Mouse (Mus musculus) left cerebral cortex, postnatal 14 days (tissue): ENCODE results near the gene Stk11. TPM values are rescaled to one million over a fixed set of nuclear protein-coding genes. Genes with fewer than 3 reads are reported as not detected.

Experiments
- DNase-seq, 2 experiments: peaks; one replicate each; pipeline ENCODE4 v3.0.0; 2021 to 2022; ENCODE audit warnings: low spot score in 2 of 2, mixed read lengths in 1 of 2
- intact Hi-C: fragments of 180-260 bp; cut with DNase I; formaldehyde crosslinking; loops from one replicate; pipeline ENCODE4 v1.15.1; 2025
- total RNA-seq, 2 experiments: library from RNA; stranded (reverse); gene quantifications; 2 replicates each; pipeline ENCODE4 v1.2.3; 2021

Stk11 gene
- total RNA-seq, 2 experiments from 2014 or later, result 86.2 to 90.8 TPM

- peak in 1 of 2 experiments; percentile 76 for DNase-seq
- intact Hi-C loops, result no loop called here
These were observed 35.8 kb downstream of the Stk11 start for GRCm38 (mm10) chr10:80151211-80152034.

- intact Hi-C loops, result no loop called here
- peak in 1 of 2 experiments; percentile 45 for DNase-seq
These were observed 36.7 kb downstream of the Stk11 start for GRCm38 (mm10) chr10:80152071-80152872.

- intact Hi-C loops, result no loop called here
- peak in 1 of 2 experiments; percentile 36 for DNase-seq
These were observed 37.3 kb downstream of the Stk11 start for GRCm38 (mm10) chr10:80152873-80153260.

GRCm38 (mm10) chr10:80153713-80154112 lies 38.1 kb downstream of the Stk11 start:
- no peak for DNase-seq
- intact Hi-C loops, result no loop called here

DNA sequence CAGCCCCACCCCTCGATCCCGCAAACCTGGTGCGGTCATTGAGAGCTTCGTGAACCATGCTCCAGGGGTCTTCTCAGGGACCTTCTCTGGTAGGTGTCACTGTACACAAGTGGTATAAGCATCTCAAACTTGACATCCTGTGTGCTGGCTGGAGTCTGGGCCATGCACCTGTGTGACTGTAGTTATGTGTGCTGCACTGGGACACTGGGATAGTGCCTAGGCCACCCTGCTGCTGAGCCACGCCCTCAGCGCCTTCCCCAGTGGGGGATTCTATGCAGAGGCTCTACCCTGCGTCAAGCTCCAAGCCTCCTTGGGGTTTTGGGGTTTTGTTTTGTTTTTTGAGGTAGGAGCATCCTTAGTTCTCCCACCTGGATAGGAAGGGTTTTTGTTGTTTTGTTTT lies 38.8 kb downstream of the Stk11 start:
- intact Hi-C loops, result no loop called here
- no peak for DNase-seq

DNA sequence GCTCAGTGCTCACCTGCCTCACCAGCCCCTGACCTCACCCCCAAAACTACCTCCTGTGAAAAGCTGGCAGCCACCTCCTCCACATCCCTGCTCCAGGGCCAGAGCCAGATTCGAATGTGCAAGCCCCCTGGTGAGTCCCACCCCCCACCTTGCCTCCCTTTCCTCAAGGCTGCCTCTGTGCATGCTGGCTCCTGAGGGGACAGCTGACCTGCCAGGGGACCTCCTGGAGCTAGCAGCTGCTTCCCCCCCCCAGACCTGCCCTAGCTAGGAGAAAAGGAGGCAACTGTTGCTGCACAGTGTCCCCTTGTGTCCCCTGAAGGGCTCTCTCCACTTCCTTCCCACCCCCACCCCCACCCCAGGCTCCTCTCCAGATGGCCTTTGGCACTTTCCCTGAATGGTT lies 39.7 kb downstream of the Stk11 start:
- intact Hi-C loops, result no loop called here
- no peak for DNase-seq

DNA sequence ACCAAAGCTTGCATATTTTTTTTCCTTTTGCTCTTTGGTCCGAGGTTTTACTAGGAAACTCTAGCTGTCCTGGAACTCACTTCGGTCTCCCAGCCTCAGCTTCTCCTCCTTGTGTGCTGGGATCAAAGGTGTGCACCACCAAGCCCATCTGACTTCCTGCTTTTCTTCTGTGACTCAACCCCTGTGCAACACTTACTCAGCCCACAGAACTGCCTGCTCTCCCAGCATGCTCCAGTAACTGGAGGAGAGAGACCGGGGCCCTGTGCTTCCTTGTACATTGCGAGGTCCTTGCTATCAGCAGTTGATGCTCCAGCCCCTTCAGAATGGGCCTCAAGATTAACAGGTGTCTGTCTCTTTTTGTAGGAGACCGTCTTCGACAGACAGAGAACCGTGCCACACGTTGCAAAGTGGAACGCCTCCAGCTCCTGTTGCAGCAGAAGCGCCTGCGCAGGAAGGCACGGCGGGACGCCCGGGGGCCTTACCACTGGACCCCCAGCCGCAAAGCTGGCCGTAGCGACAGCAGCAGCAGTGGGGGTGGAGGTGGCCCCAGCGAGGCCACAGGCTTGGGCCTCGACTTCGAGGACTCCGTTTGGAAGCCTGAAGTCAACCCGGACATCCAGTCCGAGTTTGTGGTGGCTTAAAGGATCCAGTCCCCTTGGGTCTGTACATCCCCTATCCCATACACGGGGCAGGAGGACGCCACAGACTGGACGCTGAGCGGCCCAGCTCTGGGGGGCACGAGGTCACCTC lies 40.6 kb downstream of the Stk11 start:
- intact Hi-C loops, result no loop called here
- DNase-seq, result no peak

GRCm38 (mm10) chr10:80156752-80157053 lies 41.1 kb downstream of the Stk11 start:
- intact Hi-C loops, result no loop called here
- DNase-seq, result no peak

DNA sequence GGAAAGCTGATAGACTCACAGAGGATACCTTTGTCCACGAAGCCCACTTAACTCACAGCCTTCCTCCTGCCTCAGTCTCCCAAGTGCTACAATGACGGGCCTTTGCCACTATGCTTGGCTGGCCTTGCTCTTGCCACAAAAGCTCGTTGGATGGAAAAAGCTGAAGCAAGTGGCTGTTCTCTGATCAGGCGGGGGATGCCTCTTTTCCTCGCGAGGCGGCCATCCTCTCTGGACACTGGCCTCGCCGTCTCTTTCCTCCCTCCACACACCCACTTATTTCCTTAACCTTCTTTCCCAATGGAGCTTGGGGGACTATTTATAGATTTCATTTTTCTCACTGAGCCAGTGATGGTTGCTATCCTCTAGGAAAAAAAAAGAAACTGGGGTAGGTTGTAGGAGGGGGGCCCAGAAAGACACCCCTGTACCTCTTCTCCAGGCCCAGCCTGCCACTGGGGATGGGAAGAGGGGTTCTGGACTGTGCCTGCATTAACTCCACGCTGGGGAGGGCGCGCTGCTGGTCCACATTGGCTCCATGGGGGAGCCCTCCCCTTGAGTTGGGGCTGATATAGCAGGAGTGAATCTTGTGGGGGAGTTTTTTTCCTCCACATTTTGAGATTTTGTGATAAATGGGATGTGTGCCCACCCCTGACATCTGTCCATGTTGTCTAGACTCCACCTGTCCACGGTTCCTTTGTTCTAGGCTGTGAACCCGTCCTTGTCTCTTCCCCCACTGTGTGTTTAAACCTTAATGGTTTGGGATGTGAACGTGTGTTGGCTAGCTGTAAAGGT lies 41.7 kb downstream of the Stk11 start:
- intact Hi-C loops, result no loop called here
- no peak for DNase-seq

DNA sequence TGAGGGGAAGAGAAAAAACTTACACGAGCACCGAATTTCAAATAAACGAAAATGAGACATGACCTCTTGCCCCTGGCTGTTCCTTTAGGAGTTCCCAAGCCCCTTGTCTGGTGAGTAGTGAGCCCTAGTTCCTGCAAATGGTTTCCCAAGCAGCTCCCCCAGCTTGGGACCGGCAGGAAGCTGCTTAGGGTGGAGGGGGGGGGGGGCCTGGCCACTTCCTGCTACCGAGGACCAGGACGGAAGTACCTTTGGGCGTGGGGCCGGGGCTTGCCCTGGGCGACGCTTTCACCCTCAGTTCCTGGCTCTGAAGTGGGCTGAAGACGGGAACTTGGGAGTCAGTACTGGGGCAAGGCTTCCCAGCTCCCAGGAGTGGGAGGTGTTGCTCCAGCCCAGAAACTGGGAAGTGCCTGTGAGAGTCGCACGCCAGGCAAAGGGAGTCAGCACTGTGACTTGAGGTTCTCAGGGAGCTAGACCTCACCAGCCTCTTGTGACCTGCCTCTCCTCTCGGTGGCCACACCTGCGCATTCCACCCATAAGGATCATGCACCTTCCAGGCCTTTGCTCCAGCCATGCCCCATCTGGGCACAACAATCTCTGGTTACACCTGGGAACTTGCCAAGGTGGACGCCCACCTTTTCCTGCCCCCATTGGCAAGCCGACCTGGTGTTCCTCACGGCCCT lies 42.8 kb downstream of the Stk11 start:
- DNase-seq, result no peak
- intact Hi-C loops, result no loop called here

GRCm38 (mm10) chr10:80159021-80159560 lies 43.5 kb downstream of the Stk11 start:
- intact Hi-C loops, result no loop called here

DNA sequence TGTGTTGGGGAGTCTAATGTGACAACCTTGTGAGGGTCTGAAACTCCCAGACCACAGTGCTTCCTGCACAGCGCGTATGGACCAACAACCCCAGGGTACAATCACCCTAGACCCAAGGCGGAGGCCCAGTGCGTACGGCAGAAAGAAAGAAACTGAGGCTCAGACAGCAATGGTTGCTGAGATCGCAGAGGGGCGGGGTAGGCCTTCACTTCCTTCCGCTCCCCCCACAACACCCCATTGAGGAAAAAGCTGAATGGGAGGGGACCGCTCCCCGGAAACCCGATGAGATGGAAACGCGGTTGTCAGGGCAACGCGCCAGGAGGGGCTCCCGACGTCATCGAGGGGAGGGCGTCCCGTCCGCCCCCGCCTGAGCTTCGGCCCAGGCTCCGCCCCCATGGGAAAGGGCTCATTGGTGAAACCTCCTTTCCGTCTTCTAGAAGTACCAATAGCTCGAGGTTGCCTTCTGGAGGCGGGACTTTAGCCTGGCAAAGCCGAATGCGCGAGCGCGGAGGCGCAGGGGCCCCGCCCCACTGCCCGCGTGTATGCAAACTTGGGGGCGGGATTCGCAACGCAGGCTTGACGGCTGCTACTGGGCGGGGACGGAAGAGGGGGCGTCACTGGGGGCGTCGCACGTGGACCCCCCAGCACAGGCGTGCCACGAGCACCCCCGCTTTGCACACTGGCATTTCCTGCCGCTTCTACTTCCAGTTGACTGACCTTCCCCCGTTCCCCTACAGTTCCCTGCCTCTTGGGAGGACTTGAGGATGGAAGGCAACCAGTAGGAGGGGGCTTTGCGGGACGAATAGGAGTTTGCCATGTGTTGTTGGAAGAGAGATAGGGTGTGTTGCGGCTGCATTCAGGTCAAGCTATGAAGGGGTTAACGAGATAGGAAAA lies 44.2 kb downstream of the Stk11 start:
- intact Hi-C loops, result no loop called here
- peak; percentile 99 for DNase-seq

More at GRCm38 (mm10) chr10:80159021-80159560, 43.5 kb downstream of the Stk11 start:
- peak in 1 of 2 experiments; percentile 54 for DNase-seq

DNA sequence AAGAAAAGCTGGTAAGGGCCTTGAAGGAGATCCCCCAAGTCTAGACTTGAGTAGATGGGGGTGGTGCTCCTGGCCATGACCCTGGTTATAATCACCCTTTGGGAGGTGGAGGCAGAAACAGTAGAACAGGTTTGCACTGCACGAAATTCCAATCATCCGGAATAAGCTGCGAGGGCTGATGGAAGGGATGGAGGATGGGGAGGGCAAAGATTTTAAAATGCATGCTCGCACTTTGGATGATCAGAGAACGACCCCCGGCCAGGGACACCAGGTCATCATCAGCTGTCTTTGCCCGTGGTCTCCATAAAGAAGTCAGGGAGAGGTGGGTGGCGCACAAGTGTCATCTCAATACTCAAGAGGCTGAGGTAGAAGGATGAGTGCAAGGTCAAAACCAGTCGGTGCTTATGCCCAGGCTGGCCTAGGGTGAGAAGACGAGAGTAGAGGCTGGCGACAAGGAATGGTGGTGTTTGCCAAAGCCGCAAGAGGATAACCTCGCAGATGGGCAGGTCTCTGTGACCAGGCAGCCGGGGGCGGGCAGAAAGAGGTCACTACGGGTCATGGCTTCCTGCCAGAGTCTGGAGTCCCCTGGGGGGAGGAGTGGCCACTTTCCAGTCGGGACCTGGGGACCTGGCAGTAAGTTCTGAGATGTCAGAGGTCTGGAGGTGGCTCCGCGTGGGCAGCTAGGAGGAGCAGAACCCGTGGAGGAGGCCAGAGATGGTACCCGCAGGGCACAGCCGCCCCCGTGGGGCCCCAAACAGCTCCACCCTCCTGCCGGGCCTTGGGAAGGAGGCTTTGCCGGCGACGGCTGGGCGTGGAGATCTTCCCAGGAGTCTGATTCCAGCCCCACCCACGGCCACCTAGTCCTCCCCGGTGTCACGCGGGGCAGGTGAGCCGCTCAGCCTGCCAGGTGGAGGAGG lies 45.1 kb downstream of the Stk11 start:
- intact Hi-C loops, result no loop called here
- peak in 1 of 2 experiments; percentile 51 for DNase-seq

- intact Hi-C loops, result no loop called here
- DNase-seq, result no peak
These were observed 46.1 kb downstream of the Stk11 start for GRCm38 (mm10) chr10:80161522-80162242.

DNA sequence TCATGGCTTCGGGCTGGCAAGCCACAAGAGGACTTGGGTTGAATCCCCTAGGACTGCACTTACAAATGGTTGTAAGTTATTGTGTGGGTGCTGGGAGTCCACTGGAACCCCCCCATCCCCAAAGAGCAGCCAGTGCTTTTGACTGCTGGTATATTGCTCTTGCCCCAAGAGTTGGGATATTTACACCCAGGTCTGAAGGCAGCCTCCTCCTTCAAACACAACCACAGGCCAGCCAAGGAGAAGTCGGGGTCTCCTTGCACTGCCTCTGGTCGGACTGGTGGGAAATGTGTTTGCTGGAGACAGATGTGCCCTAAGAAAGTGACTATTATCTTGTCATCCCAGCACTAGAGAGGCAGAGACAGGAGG lies 46.6 kb downstream of the Stk11 start:
- intact Hi-C loops, result no loop called here
- no peak for DNase-seq

DNA sequence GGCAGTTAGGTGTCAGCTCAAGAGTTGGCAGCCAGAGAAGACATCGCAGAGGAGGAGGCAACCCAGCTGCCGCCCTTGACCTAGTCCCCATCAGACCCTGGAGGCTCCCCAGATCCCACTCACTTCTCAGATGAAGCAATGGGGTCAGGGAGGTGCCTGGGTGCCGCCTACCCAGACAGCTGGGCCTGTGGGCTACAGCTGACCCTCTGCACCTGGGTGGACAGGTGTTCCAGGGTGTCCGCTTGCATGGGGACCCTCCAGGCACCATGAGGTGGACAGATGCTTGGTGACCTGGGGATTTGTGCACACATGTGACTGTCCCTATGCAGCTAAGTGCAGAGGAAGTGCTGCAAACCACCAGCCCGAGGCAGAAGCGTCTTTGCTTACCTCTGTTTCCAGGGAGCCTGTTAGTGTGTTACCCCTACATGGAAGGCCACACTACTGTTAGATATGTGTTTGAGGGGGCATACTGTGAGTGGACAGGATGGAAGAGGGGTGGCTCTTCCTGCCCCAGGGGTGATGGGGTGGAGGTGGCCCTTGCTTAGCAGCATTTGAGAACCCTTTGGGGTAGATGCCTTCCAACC lies 47.2 kb downstream of the Stk11 start:
- DNase-seq, result no peak
- intact Hi-C loops, result no loop called here
